Comparison of ENCODE assay signal across 9 mouse cellular contexts in the genomic region with DNA sequence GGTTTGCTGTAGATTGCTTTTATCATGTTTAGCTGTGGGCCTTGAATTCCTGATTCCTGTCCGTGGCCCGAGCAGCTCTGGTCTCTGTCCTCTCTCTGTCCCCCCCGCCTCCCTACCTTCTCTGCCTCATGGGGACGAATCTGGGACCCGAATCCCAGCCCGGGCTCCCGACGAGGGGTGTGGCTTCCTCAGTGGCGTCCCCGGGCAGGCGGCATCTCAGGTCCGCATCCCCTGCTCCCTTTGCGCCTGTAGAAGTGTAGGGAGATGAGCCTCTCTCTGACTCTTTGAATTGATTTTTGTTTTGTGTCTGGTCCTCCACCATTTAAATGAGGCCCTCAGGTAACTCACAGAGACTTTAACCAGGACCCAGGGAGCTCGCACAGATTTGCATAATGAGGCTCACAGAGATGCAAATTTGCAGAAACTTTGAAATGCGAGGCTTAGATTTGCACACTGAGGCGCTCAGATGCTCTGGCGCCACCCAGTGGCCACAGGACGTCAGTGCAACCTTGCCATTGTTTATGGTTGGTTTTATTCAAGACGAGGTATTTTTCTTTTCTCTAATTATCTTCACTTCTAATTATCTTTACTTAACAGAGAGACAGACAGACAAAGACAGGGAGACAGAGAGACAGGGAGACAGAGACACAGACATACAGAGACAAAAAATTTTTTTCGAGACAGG. TPM values are rescaled to one million over a fixed set of nuclear protein-coding genes. Genes with fewer than 3 reads are reported as not detected.
A peak's percentile ranks its signal among the peaks of the same experiment; 100 is the strongest.
DNase-seq lines count a peak whose midpoint lies in the region; ATAC-seq and TF ChIP-seq lines count a peak whose summit lies in the region.
"Not testable (repeated sequence)": the region's sequence is repeated elsewhere in the genome, so short reads cannot be mapped to it uniquely, and the experiment has no call there.
"Had no signal": no experiment of that assay in that cellular context is flagged by ENCODE, and none has a peak within 500 bp of the region (broad histone marks: within the 10 kb centered on the region; RNA-seq: fewer than 3 reads in every experiment).

No protein-coding gene starts in this region.

- not testable (repeated sequence) for H3K27me3 ChIP-seq in forebrain, embryonic 12.5 days; heart, embryonic 14.5 days (ENCODE audit: control insufficient read depth, insufficient read depth, low read length); lung, embryonic 14.5 days (ENCODE audit: insufficient read depth, low read length); neural tube, embryonic 11.5 days (ENCODE audit: control insufficient read depth, insufficient read depth, low read length); stomach, postnatal 0 days (ENCODE audit: control insufficient read depth, insufficient read depth, low read length)

- H3K9ac ChIP-seq in forebrain, embryonic 12.5 days; heart, embryonic 14.5 days (ENCODE audit: low read length); lung, embryonic 14.5 days; neural tube, embryonic 11.5 days (ENCODE audit: low read length); stomach, postnatal 0 days (ENCODE audit: low read length): not testable (repeated sequence)

- 62% methylated on average over 18 of the region's 20 CpGs for WGBS in forebrain, embryonic 12.5 days
- WGBS in heart, embryonic 14.5 days: 62% methylated on average over 16 of the region's 20 CpGs
- WGBS in lung, embryonic 14.5 days: 71% methylated on average over 14 of the region's 20 CpGs
- WGBS in neural tube, embryonic 11.5 days: 63% methylated on average over 18 of the region's 20 CpGs
- WGBS in stomach, postnatal 0 days: 80% methylated on average over 11 of the region's 20 CpGs

- H3K4me3 ChIP-seq in forebrain, embryonic 12.5 days (replicated peaks); heart, embryonic 14.5 days (ENCODE audit: control insufficient read depth in 1 of 2, insufficient read depth in 1 of 2, low read depth in 1 of 2, low read length in 2 of 2); lung, embryonic 14.5 days (ENCODE audit: low read depth, low read length); neural tube, embryonic 11.5 days (ENCODE audit: low read depth, low read length); stomach, postnatal 0 days (ENCODE audit: low read depth, low read length): not testable (repeated sequence)

- H3K9me3 ChIP-seq in forebrain, embryonic 12.5 days; heart, embryonic 14.5 days (ENCODE audit: control insufficient read depth, low read length); lung, embryonic 14.5 days (ENCODE audit: low read depth, low read length); neural tube, embryonic 11.5 days (ENCODE audit: control insufficient read depth, low read length); stomach, postnatal 0 days (ENCODE audit: control insufficient read depth, low read length): not testable (repeated sequence)

- not testable (repeated sequence) for TF ChIP-seq EP300 in stomach, postnatal 0 days (optimal IDR thresholded peaks at IDR 0.05)

- not testable (repeated sequence) for H3K4me1 ChIP-seq in forebrain, embryonic 12.5 days; heart, embryonic 14.5 days (ENCODE audit: control insufficient read depth in 2 of 2, insufficient read depth in 2 of 2, low read length in 2 of 2); lung, embryonic 14.5 days (ENCODE audit: insufficient read depth); neural tube, embryonic 11.5 days (ENCODE audit: control insufficient read depth, insufficient read depth, low read length); stomach, postnatal 0 days (replicated peaks; ENCODE audit: control insufficient read depth, insufficient read depth)

- TF ChIP-seq CTCF in lung, embryonic 14.5 days (IDR thresholded peaks at IDR 0.05; ENCODE audit: low read depth); stomach, postnatal 0 days (IDR thresholded peaks at IDR 0.05; ENCODE audit: low read depth): not testable (repeated sequence)

- ATAC-seq in forebrain, embryonic 12.5 days (ENCODE audit: low FRiP score): peak; percentile 94
- ATAC-seq in heart, embryonic 14.5 days (ENCODE audit: insufficient number of reproducible peaks, insufficient read depth, low FRiP score, low read depth): peak; percentile 81; the same call in 1 of the 2 replicates
- ATAC-seq in lung, embryonic 14.5 days (ENCODE audit: insufficient read depth): not testable (repeated sequence)
- peak; percentile 85 for ATAC-seq in neural tube, embryonic 11.5 days (ENCODE audit: insufficient read depth, low FRiP score, low TSS enrichment)
- ATAC-seq in stomach, postnatal 0 days (ENCODE audit: low FRiP score, low TSS enrichment): peak; percentile 80; the same call in 1 of the 2 replicates

- not testable (repeated sequence) for H3K27ac ChIP-seq in forebrain, embryonic 12.5 days; heart, embryonic 14.5 days (replicated peaks in 1 of 2; ENCODE audit: control insufficient read depth in 1 of 2, insufficient read depth in 1 of 2, low read depth in 2 of 2, low read length in 2 of 2); lung, embryonic 14.5 days (ENCODE audit: low read depth); neural tube, embryonic 11.5 days (ENCODE audit: low read depth, low read length); stomach, postnatal 0 days (replicated peaks)

- H3K36me3 ChIP-seq in forebrain, embryonic 12.5 days (replicated peaks); heart, embryonic 14.5 days (ENCODE audit: control insufficient read depth, insufficient read depth, low read length); neural tube, embryonic 11.5 days (ENCODE audit: control insufficient read depth, insufficient read depth, low read length); stomach, postnatal 0 days (ENCODE audit: control insufficient read depth, insufficient read depth, low read length): not testable (repeated sequence)
- H3K36me3 ChIP-seq in lung, embryonic 14.5 days (ENCODE audit: insufficient read depth): peaks cover 14% of the 10 kb centered on the region

- H3K4me2 ChIP-seq in forebrain, embryonic 12.5 days; heart, embryonic 14.5 days (ENCODE audit: low read length); lung, embryonic 14.5 days; neural tube, embryonic 11.5 days (ENCODE audit: low read depth); stomach, postnatal 0 days (replicated peaks; ENCODE audit: low read depth): not testable (repeated sequence)

- peak; percentile 18 for DNase-seq in A20 (ENCODE audit: low read depth, low spot score)
- peak; percentile 42 for DNase-seq in cerebellum, adult 11-12 months
- peak; percentile 20 for DNase-seq in kidney, postnatal 10 days
- DNase-seq in lung, embryonic 14.5 days: peak; percentile 6
- peak; percentile 24 for DNase-seq in neural tube, embryonic 11.5 days (ENCODE audit: low spot score)
- peak; percentile 60 for DNase-seq in stomach, postnatal 0 days (ENCODE audit: low spot score)

RNA-seq across cellular contexts. Expression of gene Gm21860, which starts 23.6 kb away (rescaled TPM):
- not detected in 2 replicates for polyA plus RNA-seq in forebrain, embryonic 12.5 days (2016; fragmentation: Nextera tagmentation; extraction: Ambion mirVana)
- not detected in 2 replicates for polyA plus RNA-seq in heart, embryonic 14.5 days (2014; fragmentation: Nextera tagmentation; extraction: Ambion mirVana)
- not detected in 2 replicates for polyA plus RNA-seq in lung, embryonic 14.5 days (2014; fragmentation: Nextera tagmentation; extraction: Ambion mirVana)
- not detected in 2 replicates for polyA plus RNA-seq in neural tube, embryonic 11.5 days (2014; fragmentation: Nextera tagmentation; extraction: Ambion mirVana)
- not detected in 2 replicates for polyA plus RNA-seq in stomach, postnatal 0 days (2015; fragmentation: Nextera tagmentation; extraction: Ambion mirVana)
- polyA plus RNA-seq: CD4-positive, CD25-positive, alpha-beta regulatory T cell, adult 4 months had no signal

RNA-seq across cellular contexts. Expression of gene Gm47283, which starts 53.5 kb away (rescaled TPM):
- polyA plus RNA-seq in forebrain, embryonic 12.5 days (2016; fragmentation: Nextera tagmentation; extraction: Ambion mirVana): not detected in 2 replicates
- polyA plus RNA-seq in heart, embryonic 14.5 days (2014; fragmentation: Nextera tagmentation; extraction: Ambion mirVana): not detected in 2 replicates
- polyA plus RNA-seq in lung, embryonic 14.5 days (2014; fragmentation: Nextera tagmentation; extraction: Ambion mirVana): not detected in 2 replicates
- polyA plus RNA-seq in neural tube, embryonic 11.5 days (2014; fragmentation: Nextera tagmentation; extraction: Ambion mirVana): not detected in 2 replicates
- not detected in 2 replicates for polyA plus RNA-seq in stomach, postnatal 0 days (2015; fragmentation: Nextera tagmentation; extraction: Ambion mirVana)
- polyA plus RNA-seq: CD4-positive, CD25-positive, alpha-beta regulatory T cell, adult 4 months had no signal

Comparison
In these comparisons a context has a peak if more than half of its experiments do, and no peak if none do; other contexts are left out.
1. DNase-seq: peak in every context shown above with its lines; median percentile 60 in stomach, postnatal 0 days; 42 in cerebellum, adult 11-12 months; 24 in neural tube, embryonic 11.5 days; 20 in kidney, postnatal 10 days; 18 in A20; 6 in lung, embryonic 14.5 days.